Mouse (Mus musculus): ENCODE data around the gene Abcc12.

DNA sequence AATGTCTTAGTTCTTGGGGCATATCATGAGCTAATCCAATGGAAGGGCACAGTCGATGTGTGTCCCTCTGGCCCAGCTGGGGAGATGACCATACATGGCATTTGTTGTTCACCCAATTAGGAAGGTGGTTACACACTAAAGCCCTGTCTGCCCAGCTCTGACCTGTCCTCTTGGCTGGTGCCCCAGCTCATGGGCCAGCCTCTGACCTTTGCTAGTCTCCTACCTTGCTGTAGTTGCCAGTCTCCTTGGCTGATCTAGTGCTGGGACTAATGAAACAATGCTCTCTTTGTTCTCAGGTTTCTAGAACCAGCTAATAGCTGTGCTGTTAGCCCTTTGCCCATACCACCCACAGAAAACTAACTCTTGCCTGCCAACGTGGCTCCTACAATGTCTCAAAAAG lies 22.7 kb upstream of the Abcc12 start:
- no peak for TF ChIP-seq POLR2A (IDR thresholded peaks at IDR 0.05; ENCODE audit: low read depth, low read length)
- TF ChIP-seq CTCF (IDR thresholded peaks at IDR 0.05; ENCODE audit: borderline replicate concordance, insufficient read depth, low read length) = no peak
